Mouse (Mus musculus) hindbrain, embryonic 11.5 days (tissue): ENCODE data around the gene Kcnmb3. TPM values are rescaled to one million over a fixed set of nuclear protein-coding genes. Genes with fewer than 3 reads are reported as not detected.

Experiments used
- ATAC-seq: fragments of 200-750 bp; cut with Nextera tagmentation; 2 replicates; pipeline ENCODE4 v1.8.0; 2017; ENCODE audit warnings: mild to moderate bottlenecking, moderate TSS enrichment, moderate library complexity; ENCODE audit not compliant: low FRiP score
- DNase-seq: peaks from one replicate; pipeline ENCODE4 v3.0.0-alpha.2; 2015; ENCODE audit warnings: low spot score
- H3K27ac ChIP-seq: fragments of 300-500 bp; sonication (generic); 2 replicates; pipeline ENCODE4 v1.5.1; 2014; ENCODE audit warnings: mild to moderate bottlenecking, low read depth, low read length
- H3K27me3 ChIP-seq: fragments of 300-500 bp; sonication (generic); 2 replicates; pipeline ENCODE4 v1.6.1; 2014; ENCODE audit warnings: mild to moderate bottlenecking, low read length, moderate library complexity, mixed read lengths; ENCODE audit not compliant: control insufficient read depth, insufficient read depth
- H3K36me3 ChIP-seq: fragments of 300-500 bp; sonication (generic); 2 replicates; pipeline ENCODE4 v1.6.1; 2014; ENCODE audit warnings: mild to moderate bottlenecking, low read length, moderate library complexity, mixed read lengths; ENCODE audit not compliant: control insufficient read depth, insufficient read depth
- H3K4me1 ChIP-seq: fragments of 300-500 bp; sonication (generic); replicated peaks from 2 replicates; pipeline ENCODE4 v1.6.1; 2014; ENCODE audit warnings: low read length, mixed read lengths; ENCODE audit not compliant: control insufficient read depth, insufficient read depth
- H3K4me2 ChIP-seq: fragments of 300-500 bp; sonication (generic); replicated peaks from 2 replicates; pipeline ENCODE4 v1.6.1; 2014; ENCODE audit warnings: mild to moderate bottlenecking, low read depth, low read length
- H3K4me3 ChIP-seq: fragments of 300-500 bp; sonication (generic); 2 replicates; pipeline ENCODE4 v1.5.1; 2014; ENCODE audit warnings: low read depth, low read length
- H3K9ac ChIP-seq: fragments of 300-500 bp; sonication (generic); 2 replicates; pipeline ENCODE4 v1.6.1; 2014; ENCODE audit warnings: low read depth, low read length
- H3K9me3 ChIP-seq: fragments of 300-500 bp; sonication (generic); 2 replicates; pipeline ENCODE4 v1.6.1; 2016; ENCODE audit warnings: low read length; ENCODE audit not compliant: control insufficient read depth
- WGBS: fragments of 180-500 bp; shearing (Covaris S2); extraction: QIAGEN DNeasy Blood & Tissue Kit; methylation state at CpG from one replicate; pipeline ENCODE4 v1.1.7; 2014; 5-methylcytosine and 5-hydroxymethylcytosine counted together
- polyA plus RNA-seq: library from polyadenylated mRNA; unstranded; fragments of >200 nt; fragmentation: Nextera tagmentation; extraction: Ambion mirVana; gene quantifications from 2 replicates; pipeline ENCODE4 v1.2.1, GENCODE M21; 2014

Kcnmb3 gene
- polyA plus RNA-seq, 1 experiment from 2014 or later = 0.12 TPM

DNA sequence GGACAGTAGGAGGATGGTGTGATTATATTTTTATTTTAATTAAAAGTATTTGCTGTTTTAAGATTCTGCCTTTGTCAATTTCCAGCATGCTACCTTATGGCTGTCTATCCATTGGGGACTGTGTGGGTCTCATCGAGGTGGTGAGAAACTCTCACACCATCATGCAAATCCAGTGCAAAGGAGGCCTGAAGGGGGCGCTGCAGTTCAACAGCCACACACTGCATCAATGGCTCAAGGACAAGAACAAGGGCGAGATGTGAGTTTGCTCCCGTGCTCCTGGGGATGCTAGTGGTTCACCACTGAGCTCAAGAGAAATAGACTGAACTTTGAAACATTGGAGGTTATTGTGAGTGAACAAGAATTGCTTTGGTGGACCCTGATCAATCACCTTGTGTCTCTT, 32.3 kb downstream of the Kcnmb3 start:
- peaks cover 3% of the 10 kb centered on the region for H3K36me3 ChIP-seq

DNA sequence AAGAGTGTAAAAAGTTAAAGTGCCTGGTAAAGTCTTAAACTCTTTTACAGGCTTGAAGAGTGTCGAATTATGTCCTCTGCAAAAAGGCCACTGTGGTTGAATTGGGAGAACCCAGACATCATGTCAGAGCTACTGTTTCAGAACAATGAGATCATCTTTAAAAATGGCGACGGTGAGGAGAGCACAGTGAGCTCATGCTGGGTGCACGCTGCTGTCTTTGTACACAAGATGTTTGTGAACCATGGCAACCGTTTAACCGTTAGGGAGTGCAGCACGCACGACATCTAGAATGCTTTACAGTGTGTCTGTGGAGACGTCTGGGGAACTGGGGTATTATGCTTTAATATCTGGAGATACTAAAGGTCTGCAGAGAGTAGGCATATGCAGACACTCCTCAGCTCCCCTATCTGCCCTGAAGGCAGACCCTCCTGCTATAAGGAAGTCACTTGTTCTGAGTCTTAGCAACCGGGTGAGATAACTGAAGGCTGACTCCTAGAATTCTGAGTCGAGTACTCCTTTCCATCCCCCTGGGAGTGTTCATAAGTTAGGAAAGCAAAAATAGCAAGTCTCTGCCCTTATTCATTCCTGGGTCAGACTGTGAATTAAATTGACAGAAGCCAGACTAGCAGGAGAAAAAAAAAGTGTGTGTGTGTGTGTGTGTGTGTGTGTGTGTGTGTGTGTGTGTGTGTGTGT, 37.6 kb downstream of the Kcnmb3 start:
- peak; percentile 60 for ATAC-seq
- Histone ChIP-seq H3K27me3 (no peaks in the 10 kb centered on the region), H3K4me2 (no peak overlapping the region), H3K4me1 (no peaks in the 10 kb centered on the region), H3K9ac (no peak overlapping the region), H3K36me3 (peaks cover 3% of the 10 kb centered on the region; the same call in 1 of the 2 replicates), H3K9me3 (no peaks in the 10 kb centered on the region), H3K27ac (no peak overlapping the region), H3K4me3 (no peak overlapping the region)
- peak; percentile 46 for DNase-seq
- 70% methylated on average over 11 of the region's 11 CpGs for WGBS

More for the DNA sequence above, 32.3 kb downstream of the Kcnmb3 start:
- H3K4me3 ChIP-seq = no peak overlapping the region
- H3K9me3 ChIP-seq = no peaks in the 10 kb centered on the region
- peak; percentile 59 for DNase-seq
- no peak for ATAC-seq
- no peak overlapping the region for H3K27ac ChIP-seq
- no peaks in the 10 kb centered on the region for H3K27me3 ChIP-seq
- no peak overlapping the region for H3K9ac ChIP-seq
- no peaks in the 10 kb centered on the region for H3K4me1 ChIP-seq
- WGBS = 66% methylated on average over 4 of the region's 4 CpGs
- H3K4me2 ChIP-seq = no peak overlapping the region

DNA sequence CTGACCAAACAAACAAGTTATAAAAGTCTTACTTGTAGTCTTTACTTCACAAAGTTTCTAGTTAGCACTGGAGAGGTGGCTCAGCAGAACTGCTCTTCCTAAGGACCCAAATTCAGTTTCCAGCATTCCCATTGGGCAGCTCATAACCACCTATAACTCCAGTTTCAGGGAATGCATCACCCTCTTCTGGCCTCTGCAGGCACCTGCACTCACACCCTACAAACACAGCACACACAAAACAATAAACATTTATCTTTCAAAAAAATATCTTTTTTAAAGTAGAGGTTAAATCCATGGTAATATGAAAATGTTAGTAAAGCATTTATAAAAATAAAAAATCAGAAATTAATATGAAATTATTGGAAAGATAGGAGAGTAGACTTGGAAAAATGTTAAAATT, 50.3 kb downstream of the Kcnmb3 start:
- Histone ChIP-seq H3K36me3 (0 out of 2 replicates have a peak, but pooled peaks cover 5% of the 10 kb centered on the region), H3K4me3 (no peak overlapping the region)
- ATAC-seq = no peak

DNA sequence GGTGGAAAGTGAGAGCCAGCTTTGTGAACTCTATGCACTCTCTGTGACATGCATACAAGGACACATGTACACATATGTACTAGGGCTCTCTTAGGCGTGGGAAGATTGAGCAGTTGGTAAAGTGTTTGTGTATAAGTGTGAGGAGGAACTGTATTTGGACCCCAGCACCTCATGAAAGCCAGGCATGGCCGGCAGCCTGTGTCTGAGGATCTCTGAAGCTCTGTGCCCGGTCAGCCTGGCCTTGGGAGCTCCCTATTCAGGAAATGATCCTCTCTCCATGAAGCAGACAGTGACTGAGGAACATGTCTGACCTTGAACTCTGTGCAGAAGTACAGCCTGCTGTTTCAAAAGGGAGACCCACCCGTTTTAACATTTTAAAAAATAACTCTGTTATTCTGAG, 53.3 kb downstream of the Kcnmb3 start:
- 0 out of 2 replicates have a peak, but pooled peaks cover 3% of the 10 kb centered on the region for H3K36me3 ChIP-seq
- H3K4me1 ChIP-seq = no peaks in the 10 kb centered on the region
- WGBS = 89% methylated on average over 4 of the region's 4 CpGs

More for the DNA sequence above, 50.3 kb downstream of the Kcnmb3 start:
- Histone ChIP-seq H3K27ac (no peak overlapping the region), H3K27me3 (no peaks in the 10 kb centered on the region), H3K9ac (no peak overlapping the region), H3K4me2 (no peak overlapping the region), H3K4me1 (no peaks in the 10 kb centered on the region), H3K9me3 (no peaks in the 10 kb centered on the region)
- no peak for DNase-seq

DNA sequence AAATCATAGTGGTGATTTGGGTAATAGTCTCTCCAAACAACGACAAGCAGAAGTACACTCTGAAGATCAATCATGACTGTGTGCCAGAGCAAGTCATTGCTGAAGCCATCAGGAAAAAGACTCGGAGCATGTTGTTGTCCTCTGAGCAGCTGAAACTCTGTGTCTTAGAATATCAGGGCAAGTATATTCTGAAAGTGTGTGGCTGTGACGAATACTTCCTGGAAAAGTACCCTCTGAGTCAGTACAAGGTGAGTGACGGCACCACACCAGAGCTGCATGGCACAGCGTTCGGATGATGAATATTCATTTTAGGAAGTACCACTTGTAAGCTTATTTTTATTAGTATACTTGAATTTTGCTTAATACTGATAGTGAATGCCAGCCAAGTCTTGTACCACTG, 54.2 kb downstream of the Kcnmb3 start:
- H3K36me3 ChIP-seq = 0 out of 2 replicates have a peak, but pooled peaks cover 3% of the 10 kb centered on the region

More for the DNA sequence above, 53.3 kb downstream of the Kcnmb3 start:
- no peak overlapping the region for H3K4me3 ChIP-seq
- H3K27ac ChIP-seq = no peak overlapping the region
- no peak overlapping the region for H3K4me2 ChIP-seq
- no peak overlapping the region for H3K9ac ChIP-seq
- no peaks in the 10 kb centered on the region for H3K9me3 ChIP-seq
- H3K27me3 ChIP-seq = no peaks in the 10 kb centered on the region
- DNase-seq = no peak
- no peak for ATAC-seq

GRCm38 (mm10) chr3:32437297-32437696, 54.7 kb downstream of the Kcnmb3 start:
- no peak overlapping the region for H3K4me2 ChIP-seq
- ATAC-seq = no peak
- H3K27ac ChIP-seq = no peak overlapping the region
- H3K9me3 ChIP-seq = no peaks in the 10 kb centered on the region
- 0 out of 2 replicates have a peak, but pooled peaks cover 3% of the 10 kb centered on the region for H3K36me3 ChIP-seq
- no peak for DNase-seq
- no peak overlapping the region for H3K4me3 ChIP-seq
- H3K9ac ChIP-seq = no peak overlapping the region
- H3K27me3 ChIP-seq = no peaks in the 10 kb centered on the region
- WGBS = 94% methylated on average over 6 of the region's 6 CpGs
- no peaks in the 10 kb centered on the region for H3K4me1 ChIP-seq

More for the DNA sequence above, 54.2 kb downstream of the Kcnmb3 start:
- H3K4me2 ChIP-seq = no peak overlapping the region
- H3K9ac ChIP-seq = no peak overlapping the region
- no peaks in the 10 kb centered on the region for H3K9me3 ChIP-seq
- H3K4me1 ChIP-seq = no peaks in the 10 kb centered on the region
- H3K27ac ChIP-seq = no peak overlapping the region
- H3K4me3 ChIP-seq = no peak overlapping the region
- 92% methylated on average over 6 of the region's 6 CpGs for WGBS
- no peaks in the 10 kb centered on the region for H3K27me3 ChIP-seq
- no peak for DNase-seq
- ATAC-seq = no peak

DNA sequence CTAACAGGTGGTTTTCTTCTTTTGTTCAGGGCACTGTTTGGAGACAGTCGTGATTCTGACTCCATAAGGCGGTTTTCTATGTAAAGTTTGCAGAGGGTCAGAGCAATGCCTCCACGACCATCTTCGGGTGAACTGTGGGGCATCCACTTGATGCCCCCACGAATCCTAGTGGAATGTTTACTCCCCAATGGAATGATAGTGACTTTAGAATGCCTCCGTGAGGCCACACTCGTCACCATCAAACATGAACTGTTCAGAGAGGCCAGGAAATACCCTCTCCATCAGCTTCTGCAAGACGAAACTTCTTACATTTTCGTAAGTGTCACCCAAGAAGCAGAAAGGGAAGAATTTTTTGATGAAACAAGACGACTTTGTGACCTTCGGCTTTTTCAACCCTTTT, 55.9 kb downstream of the Kcnmb3 start:
- no peak overlapping the region for H3K4me3 ChIP-seq
- ATAC-seq (no peak), DNase-seq (no peak)
- no peak overlapping the region for H3K9ac ChIP-seq
- WGBS = 88% methylated on average over 11 of the region's 11 CpGs
- H3K4me2 ChIP-seq = no peak overlapping the region
- H3K27me3 ChIP-seq = no peaks in the 10 kb centered on the region
- no peak overlapping the region for H3K27ac ChIP-seq
- H3K36me3 ChIP-seq = 0 out of 2 replicates have a peak, but pooled peaks cover 3% of the 10 kb centered on the region
- no peaks in the 10 kb centered on the region for H3K9me3 ChIP-seq
- no peaks in the 10 kb centered on the region for H3K4me1 ChIP-seq

GRCm38 (mm10) chr3:32434016-32434415, 58.0 kb downstream of the Kcnmb3 start:
- Histone ChIP-seq H3K4me1 (no peaks in the 10 kb centered on the region), H3K36me3 (0 out of 2 replicates have a peak, but pooled peaks cover 3% of the 10 kb centered on the region), H3K4me3 (no peak overlapping the region), H3K27ac (no peak overlapping the region), H3K9ac (no peak overlapping the region), H3K9me3 (no peaks in the 10 kb centered on the region), H3K27me3 (no peaks in the 10 kb centered on the region), H3K4me2 (no peak overlapping the region)
- WGBS = 83% methylated on average over 2 of the region's 2 CpGs
- DNase-seq (no peak), ATAC-seq (no peak)

DNA sequence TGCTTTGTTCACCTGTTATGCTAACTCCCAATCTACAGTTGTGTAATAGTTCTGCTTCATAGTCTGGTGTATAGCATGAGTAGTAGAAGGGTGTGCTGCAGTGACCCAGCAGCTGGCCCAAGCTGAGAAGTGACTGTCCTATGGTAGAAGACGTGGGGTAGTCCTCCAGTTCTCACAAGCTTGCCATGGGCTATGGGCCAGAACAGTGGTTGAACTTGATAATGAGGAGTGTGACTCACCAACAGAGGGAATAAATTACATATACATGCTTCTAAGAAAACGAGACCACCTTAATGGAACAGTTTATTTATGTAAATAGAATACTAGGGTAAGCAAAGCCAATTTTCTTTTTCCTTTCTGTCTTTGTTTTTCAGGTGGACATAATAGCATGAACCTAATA, 61.6 kb downstream of the Kcnmb3 start:
- no peaks in the 10 kb centered on the region for H3K27me3 ChIP-seq
- 82% methylated on average over 2 of the region's 2 CpGs for WGBS
- no peaks in the 10 kb centered on the region for H3K36me3 ChIP-seq
- DNase-seq = no peak
- no peak overlapping the region for H3K4me2 ChIP-seq
- H3K9ac ChIP-seq = no peak overlapping the region
- no peak overlapping the region for H3K4me3 ChIP-seq
- H3K9me3 ChIP-seq = no peaks in the 10 kb centered on the region
- H3K4me1 ChIP-seq = no peaks in the 10 kb centered on the region
- ATAC-seq = no peak
- H3K27ac ChIP-seq = no peak overlapping the region
